Mouse (Mus musculus): Measurements from ENCODE around the gene Gm10330. TPM values are rescaled to one million over a fixed set of nuclear protein-coding genes. Genes with fewer than 3 reads are reported as not detected.
"Not testable (repeated sequence)": the region's sequence is repeated elsewhere in the genome, so short reads cannot be mapped to it uniquely, and the experiment has no call there.

Gene Gm10330
- 0.29 and 0.58 TPM in 2 replicates for polyA plus RNA-seq (2014; fragmentation: Nextera tagmentation; extraction: Ambion mirVana)

DNA sequence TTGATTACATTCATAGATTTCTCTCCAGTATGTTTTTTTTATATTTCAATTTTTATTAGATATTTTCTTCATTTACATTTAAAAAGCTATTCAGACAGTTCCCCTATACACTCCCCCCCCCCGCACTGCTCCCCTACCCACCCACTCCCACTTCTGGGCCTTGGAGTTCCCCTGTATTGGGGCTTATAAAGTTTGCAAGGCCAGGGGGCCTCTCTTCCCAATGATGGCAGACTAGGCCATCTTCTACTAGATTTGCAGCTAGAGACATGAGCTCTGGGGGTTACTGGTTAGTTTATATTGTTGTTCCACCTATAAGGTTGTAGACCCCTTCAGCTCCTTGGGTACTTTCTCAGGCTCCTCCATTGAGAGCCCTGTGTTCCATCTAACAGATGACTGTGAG is at the start of gene Gm10330:
Gene Gm10330 (minus strand): TSS at position 101 of the 400 bp plus-strand sequence.
- ATAC-seq (ENCODE audit: low FRiP score); H3K4me1 ChIP-seq (ENCODE audit: control insufficient read depth, insufficient read depth, low read length): not testable (repeated sequence)
- WGBS: 95% methylated on average over 1 of the region's 1 CpGs

DNA sequence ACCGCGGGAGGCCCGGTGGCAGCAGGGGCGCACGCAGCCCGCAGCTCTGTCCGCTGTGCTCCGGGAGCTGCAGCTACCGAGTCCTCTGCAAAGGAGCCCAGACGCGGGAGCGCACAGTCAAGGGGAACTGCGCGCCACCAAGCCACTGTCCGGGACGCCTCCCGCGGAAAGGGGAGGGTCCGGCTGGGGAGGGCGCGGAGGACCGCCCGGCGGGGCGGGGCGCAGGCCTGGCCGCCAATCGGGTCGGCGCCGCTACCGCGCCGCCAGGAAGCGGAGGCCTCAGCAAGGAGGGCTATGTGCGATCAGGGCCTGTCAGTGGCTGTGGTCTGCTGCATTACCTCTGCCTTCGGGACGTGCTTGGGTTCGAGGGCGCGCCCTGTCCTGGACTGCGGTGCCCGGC is 20.7 kb upstream of the Gm10330 start:
- H3K9me3 ChIP-seq (ENCODE audit: control insufficient read depth, low read length); H3K27ac ChIP-seq (ENCODE audit: low read depth, low read length); H3K36me3 ChIP-seq (ENCODE audit: control insufficient read depth, insufficient read depth, low read length); H3K9ac ChIP-seq (ENCODE audit: low read length); H3K27me3 ChIP-seq (ENCODE audit: control insufficient read depth, insufficient read depth, low read length); H3K4me2 ChIP-seq; ATAC-seq (ENCODE audit: low FRiP score); H3K4me1 ChIP-seq (ENCODE audit: control insufficient read depth, insufficient read depth, low read length); DNase-seq (ENCODE audit: low spot score, missing footprints); H3K4me3 ChIP-seq (ENCODE audit: low read depth, low read length): not testable (repeated sequence)
- WGBS: 14% methylated on average over 34 of the region's 43 CpGs

More for the DNA sequence above, at the start of gene Gm10330:
- H3K36me3 ChIP-seq (ENCODE audit: control insufficient read depth, insufficient read depth, low read length); H3K27ac ChIP-seq (ENCODE audit: low read depth, low read length); H3K4me2 ChIP-seq; DNase-seq (ENCODE audit: low spot score, missing footprints); H3K9me3 ChIP-seq (ENCODE audit: control insufficient read depth, low read length); H3K4me3 ChIP-seq (ENCODE audit: low read depth, low read length); H3K27me3 ChIP-seq (ENCODE audit: control insufficient read depth, insufficient read depth, low read length); H3K9ac ChIP-seq (ENCODE audit: low read length): not testable (repeated sequence)

DNA sequence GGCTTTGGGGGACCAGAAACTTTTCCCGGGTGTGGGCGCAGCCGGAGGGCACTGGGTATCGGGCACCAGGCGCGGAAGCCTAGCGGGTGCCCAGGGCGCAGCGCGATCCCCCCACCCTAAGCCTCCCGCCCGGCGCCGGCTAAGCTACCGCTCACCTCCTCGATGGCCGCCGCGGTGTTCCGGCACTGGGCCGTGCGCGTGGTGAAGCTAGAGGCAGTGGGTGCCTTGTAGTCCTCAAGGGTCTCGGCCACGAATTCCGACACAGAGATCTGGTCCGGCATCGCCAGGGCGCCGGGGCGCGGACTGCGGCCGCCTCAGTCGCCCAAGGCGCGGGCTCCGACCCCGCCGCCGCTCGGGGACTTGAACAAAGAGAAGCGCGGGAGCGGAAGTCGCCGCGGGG is 20.3 kb upstream of the Gm10330 start:
- not testable (repeated sequence) for H3K9me3 ChIP-seq (ENCODE audit: control insufficient read depth, low read length); H3K4me1 ChIP-seq (ENCODE audit: control insufficient read depth, insufficient read depth, low read length); ATAC-seq (ENCODE audit: low FRiP score); H3K4me2 ChIP-seq; H3K4me3 ChIP-seq (ENCODE audit: low read depth, low read length); H3K9ac ChIP-seq (ENCODE audit: low read length); H3K27me3 ChIP-seq (ENCODE audit: control insufficient read depth, insufficient read depth, low read length); DNase-seq (ENCODE audit: low spot score, missing footprints); H3K36me3 ChIP-seq (ENCODE audit: control insufficient read depth, insufficient read depth, low read length); H3K27ac ChIP-seq (ENCODE audit: low read depth, low read length)
- WGBS: 15% methylated on average over 18 of the region's 48 CpGs

Measured in midbrain, embryonic 11.5 days (tissue).